Mouse (Mus musculus) heart, embryonic 11.5 days (tissue): ENCODE data around the gene Ica1l. TPM values are rescaled to one million over a fixed set of nuclear protein-coding genes. Genes with fewer than 3 reads are reported as not detected.

Source experiments
- ATAC-seq: fragments of 200-750 bp; cut with Nextera tagmentation; replicated peaks from 2 replicates; pipeline ENCODE4 v1.8.0; 2017; ENCODE audit warnings: moderate library complexity; ENCODE audit not compliant: insufficient number of reproducible peaks, low FRiP score, low TSS enrichment
- H3K27ac ChIP-seq: fragments of 300-500 bp; sonication (generic); 2 replicates; pipeline ENCODE4 v1.5.1; 2014; ENCODE audit warnings: mild to moderate bottlenecking, low read depth, low read length
- H3K27me3 ChIP-seq: fragments of 300-500 bp; sonication (generic); 2 replicates; pipeline ENCODE4 v1.6.1; 2014; ENCODE audit warnings: mild to moderate bottlenecking, low read length, mixed read lengths; ENCODE audit not compliant: control insufficient read depth, insufficient read depth
- H3K36me3 ChIP-seq: fragments of 300-500 bp; sonication (generic); 2 replicates; pipeline ENCODE4 v1.6.1; 2014; ENCODE audit warnings: mild to moderate bottlenecking, low read length, moderate library complexity, mixed read lengths; ENCODE audit not compliant: control insufficient read depth, insufficient read depth
- H3K4me1 ChIP-seq: fragments of 300-500 bp; sonication (generic); 2 replicates; pipeline ENCODE4 v1.6.1; 2014; ENCODE audit warnings: low read length; ENCODE audit not compliant: control insufficient read depth, insufficient read depth
- H3K4me2 ChIP-seq: fragments of 300-500 bp; sonication (generic); 2 replicates; pipeline ENCODE4 v1.6.1; 2014; ENCODE audit warnings: mild to moderate bottlenecking, moderate library complexity
- H3K4me3 ChIP-seq: fragments of 300-500 bp; sonication (generic); 2 replicates; pipeline ENCODE4 v1.5.1; 2014; ENCODE audit warnings: low read depth, low read length
- H3K9ac ChIP-seq: fragments of 300-500 bp; sonication (generic); 2 replicates; pipeline ENCODE4 v1.6.1; 2014; ENCODE audit warnings: mild to moderate bottlenecking, low read depth, low read length, moderate library complexity
- H3K9me3 ChIP-seq: fragments of 300-500 bp; sonication (generic); replicated peaks from 2 replicates; pipeline ENCODE4 v1.6.1; 2016; ENCODE audit warnings: low read length; ENCODE audit not compliant: control insufficient read depth
- WGBS: fragments of 180-500 bp; shearing (Covaris S2); extraction: QIAGEN DNeasy Blood & Tissue Kit; methylation state at CpG from one replicate; pipeline ENCODE4 v1.1.7; 2014; ENCODE audit not compliant: insufficient replicate concordance; 5-methylcytosine and 5-hydroxymethylcytosine counted together
- polyA plus RNA-seq: library from polyadenylated mRNA; unstranded; fragments of >200 nt; fragmentation: Nextera tagmentation; extraction: Ambion mirVana; gene quantifications from 2 replicates; pipeline ENCODE4 v1.2.1, GENCODE M21; 2014

Gene Ica1l
- polyA plus RNA-seq, 1 experiment from 2014 or later, result 0.74 TPM

GRCm38 (mm10) chr1:59945969-59946368 lies 97.0 kb downstream of the Ica1l start:
- no peak overlapping the region for H3K9ac ChIP-seq
- H3K9me3 ChIP-seq, result no peaks in the 10 kb centered on the region
- H3K27me3 ChIP-seq, result no peaks in the 10 kb centered on the region
- WGBS, result 68% methylated on average over 1 of the region's 1 CpGs
- H3K4me2 ChIP-seq, result no peak overlapping the region
- no peak overlapping the region for H3K27ac ChIP-seq
- ATAC-seq, result no peak
- H3K4me1 ChIP-seq, result peaks cover 7% of the 10 kb centered on the region; the same call in 1 of the 2 replicates
- no peaks in the 10 kb centered on the region for H3K36me3 ChIP-seq
- no peak overlapping the region for H3K4me3 ChIP-seq

GRCm38 (mm10) chr1:59943825-59944224 lies 99.2 kb downstream of the Ica1l start:
- Histone ChIP-seq H3K27ac (no peak overlapping the region), H3K4me1 (peaks cover 7% of the 10 kb centered on the region; the same call in 1 of the 2 replicates), H3K27me3 (no peaks in the 10 kb centered on the region), H3K9me3 (no peaks in the 10 kb centered on the region), H3K4me3 (no peak overlapping the region), H3K9ac (no peak overlapping the region), H3K4me2 (no peak overlapping the region), H3K36me3 (no peaks in the 10 kb centered on the region)
- ATAC-seq, result no peak
- 29% methylated on average over 5 of the region's 5 CpGs for WGBS

GRCm38 (mm10) chr1:59942057-59942790 lies 100.8 kb downstream of the Ica1l start:
- H3K27ac ChIP-seq, result no peak overlapping the region
- no peak for ATAC-seq
- 64% methylated on average over 6 of the region's 6 CpGs for WGBS
- H3K4me1 ChIP-seq, result peaks cover 7% of the 10 kb centered on the region; the same call in 1 of the 2 replicates
- H3K36me3 ChIP-seq, result no peaks in the 10 kb centered on the region
- no peak overlapping the region for H3K4me3 ChIP-seq
- H3K27me3 ChIP-seq, result no peaks in the 10 kb centered on the region
- no peaks in the 10 kb centered on the region for H3K9me3 ChIP-seq
- H3K4me2 ChIP-seq, result no peak overlapping the region
- no peak overlapping the region for H3K9ac ChIP-seq

GRCm38 (mm10) chr1:59941063-59941462 lies 101.9 kb downstream of the Ica1l start:
- no peak overlapping the region for H3K4me3 ChIP-seq
- H3K4me2 ChIP-seq, result no peak overlapping the region
- H3K27me3 ChIP-seq, result no peaks in the 10 kb centered on the region
- peaks cover 7% of the 10 kb centered on the region; the same call in 1 of the 2 replicates for H3K4me1 ChIP-seq
- whole genome bisulfite sequencing, result 86% methylated on average over 1 of the region's 1 CpGs
- no peaks in the 10 kb centered on the region for H3K9me3 ChIP-seq
- no peaks in the 10 kb centered on the region for H3K36me3 ChIP-seq
- no peak overlapping the region for H3K27ac ChIP-seq
- H3K9ac ChIP-seq, result no peak overlapping the region
- no peak for ATAC-seq

- Histone ChIP-seq H3K9me3 (no peaks in the 10 kb centered on the region), H3K4me1 (no peaks in the 10 kb centered on the region), H3K4me3 (no peak overlapping the region), H3K36me3 (no peaks in the 10 kb centered on the region), H3K4me2 (no peak overlapping the region), H3K27me3 (no peaks in the 10 kb centered on the region), H3K9ac (no peak overlapping the region), H3K27ac (no peak overlapping the region)
- no peak for ATAC-seq
- WGBS, result 93% methylated on average over 2 of the region's 2 CpGs
Measured at GRCm38 (mm10) chr1:59932991-59933390, 110.0 kb downstream of the Ica1l start.

Other genes with a start within 250 kb of the Ica1l start
- gene Fam117b, start 130.2 kb downstream of the Ica1l start, polyA plus RNA-seq, result 5.3 and 5.9 TPM in 2 replicates
- gene Carf, start 55.1 kb upstream of the Ica1l start, polyA plus RNA-seq, result 6.1 and 6.3 TPM in 2 replicates
- gene Wdr12, start 55.5 kb upstream of the Ica1l start, polyA plus RNA-seq, result 32.2 and 36.9 TPM in 2 replicates
- 9.0 and 10.1 TPM in 2 replicates for gene Nbeal1, start 137.4 kb upstream of the Ica1l start, polyA plus RNA-seq